Mouse (Mus musculus) neural tube, embryonic 11.5 days (tissue): ENCODE measurements around the gene Pilrb1. TPM values are rescaled to one million over a fixed set of nuclear protein-coding genes. Genes with fewer than 3 reads are reported as not detected.
"Not testable (repeated sequence)": the region's sequence is repeated elsewhere in the genome, so short reads cannot be mapped to it uniquely, and the experiment has no call there.

ENCODE experiments used
- ATAC-seq: fragments of 200-750 bp; cut with Nextera tagmentation; 2 replicates; pipeline ENCODE4 v1.8.0; 2017; ENCODE audit warnings: moderate number of reproducible peaks, mild to moderate bottlenecking, moderate TSS enrichment, moderate library complexity; ENCODE audit not compliant: insufficient read depth, low FRiP score, low TSS enrichment
- DNase-seq: peaks from one replicate; pipeline ENCODE4 v3.0.0-alpha.2; 2015; ENCODE audit warnings: low spot score
- H3K27ac ChIP-seq: fragments of 300-500 bp; sonication (generic); 2 replicates; pipeline ENCODE4 v1.5.1; 2014; ENCODE audit warnings: low read depth, mild to moderate bottlenecking, low read length
- H3K27me3 ChIP-seq: fragments of 300-500 bp; sonication (generic); 2 replicates; pipeline ENCODE4 v1.6.1; 2014; ENCODE audit warnings: mild to moderate bottlenecking, low read length, mixed read lengths; ENCODE audit not compliant: control insufficient read depth, insufficient read depth
- H3K36me3 ChIP-seq: fragments of 300-500 bp; sonication (generic); 2 replicates; pipeline ENCODE4 v1.6.1; 2014; ENCODE audit warnings: mild to moderate bottlenecking, low read length, moderate library complexity, mixed read lengths; ENCODE audit not compliant: control insufficient read depth, insufficient read depth
- H3K4me1 ChIP-seq: fragments of 300-500 bp; sonication (generic); 2 replicates; pipeline ENCODE4 v1.6.1; 2014; ENCODE audit warnings: low read length, mixed read lengths; ENCODE audit not compliant: control insufficient read depth, insufficient read depth
- H3K4me2 ChIP-seq: fragments of 300-500 bp; sonication (generic); 2 replicates; pipeline ENCODE4 v1.6.1; 2014; ENCODE audit warnings: low read depth, mild to moderate bottlenecking, moderate library complexity
- H3K4me3 ChIP-seq: fragments of 300-500 bp; sonication (generic); 2 replicates; pipeline ENCODE4 v1.5.1; 2014; ENCODE audit warnings: low read depth, low read length
- H3K9ac ChIP-seq: fragments of 300-500 bp; sonication (generic); 2 replicates; pipeline ENCODE4 v1.6.1; 2014; ENCODE audit warnings: mild to moderate bottlenecking, low read length
- H3K9me3 ChIP-seq: fragments of 300-500 bp; sonication (generic); 2 replicates; pipeline ENCODE4 v1.6.1; 2016; ENCODE audit warnings: low read length; ENCODE audit not compliant: control insufficient read depth
- WGBS: fragments of 180-500 bp; shearing (Covaris S2); extraction: QIAGEN DNeasy Blood & Tissue Kit; methylation state at CpG from one replicate; pipeline ENCODE4 v1.1.7; 2014; 5-methylcytosine and 5-hydroxymethylcytosine counted together
- polyA plus RNA-seq: library from polyadenylated mRNA; unstranded; fragments of >200 nt; fragmentation: Nextera tagmentation; extraction: Ambion mirVana; gene quantifications from 2 replicates; pipeline ENCODE4 v1.2.1, GENCODE M21; 2014

Gene Pilrb1
- polyA plus RNA-seq: not detected in 2 replicates

GRCm38 (mm10) chr5:137857960-137858710, at the start of gene Pilrb1:
TSS of gene Pilrb1 (minus strand) at chr5:137858106.
- H3K9ac ChIP-seq, DNase-seq, H3K27ac ChIP-seq, H3K4me2 ChIP-seq, H3K36me3 ChIP-seq, H3K27me3 ChIP-seq, H3K9me3 ChIP-seq, ATAC-seq, H3K4me1 ChIP-seq, H3K4me3 ChIP-seq: not testable (repeated sequence)
- 78% methylated on average over 2 of the region's 2 CpGs for WGBS

- Histone ChIP-seq H3K36me3 (no peaks in the 10 kb centered on the region), H3K27ac (no peak overlapping the region), H3K4me2 (no peak overlapping the region), H3K9ac (no peak overlapping the region), H3K9me3 (no peaks in the 10 kb centered on the region), H3K4me3 (no peak overlapping the region), H3K4me1 (no peaks in the 10 kb centered on the region), H3K27me3 (no peaks in the 10 kb centered on the region)
- DNase-seq (no peak), ATAC-seq (no peak)
- 75% methylated on average over 1 of the region's 1 CpGs for WGBS
Measured at GRCm38 (mm10) chr5:137897812-137898211, 39.9 kb upstream of the Pilrb1 start.

GRCm38 (mm10) chr5:137892954-137893353, 35.0 kb upstream of the Pilrb1 start:
- H3K27me3 ChIP-seq: no peaks in the 10 kb centered on the region
- no peak for ATAC-seq
- no peak overlapping the region for H3K4me3 ChIP-seq
- no peaks in the 10 kb centered on the region for H3K9me3 ChIP-seq
- H3K4me1 ChIP-seq: no peaks in the 10 kb centered on the region
- DNase-seq: no peak
- no peak overlapping the region for H3K27ac ChIP-seq
- WGBS: 64% methylated on average over 1 of the region's 1 CpGs
- H3K4me2 ChIP-seq: no peak overlapping the region
- H3K36me3 ChIP-seq: no peaks in the 10 kb centered on the region
- no peak overlapping the region for H3K9ac ChIP-seq

- no peaks in the 10 kb centered on the region for H3K27me3 ChIP-seq
- DNase-seq: no peak
- no peak overlapping the region for H3K4me2 ChIP-seq
- no peaks in the 10 kb centered on the region for H3K9me3 ChIP-seq
- no peaks in the 10 kb centered on the region for H3K4me1 ChIP-seq
- 94% methylated on average over 1 of the region's 1 CpGs for WGBS
- no peak overlapping the region for H3K27ac ChIP-seq
- no peak overlapping the region for H3K9ac ChIP-seq
- no peak for ATAC-seq
- no peak overlapping the region for H3K4me3 ChIP-seq
- H3K36me3 ChIP-seq: no peaks in the 10 kb centered on the region
Measured at GRCm38 (mm10) chr5:137887666-137888065, 29.8 kb upstream of the Pilrb1 start.

GRCm38 (mm10) chr5:137885894-137886293, 28.0 kb upstream of the Pilrb1 start:
- Histone ChIP-seq H3K4me1 (no peaks in the 10 kb centered on the region), H3K9me3 (no peaks in the 10 kb centered on the region), H3K27ac (no peak overlapping the region), H3K36me3 (no peaks in the 10 kb centered on the region), H3K4me2 (no peak overlapping the region), H3K4me3 (no peak overlapping the region), H3K27me3 (no peaks in the 10 kb centered on the region), H3K9ac (no peak overlapping the region)
- WGBS: 20% methylated on average over 2 of the region's 2 CpGs
- ATAC-seq (no peak), DNase-seq (peak; percentile 58)

GRCm38 (mm10) chr5:137883345-137883744, 25.4 kb upstream of the Pilrb1 start:
- no peak for DNase-seq
- no peaks in the 10 kb centered on the region for H3K9me3 ChIP-seq
- H3K9ac ChIP-seq: no peak overlapping the region
- no peak overlapping the region for H3K27ac ChIP-seq
- ATAC-seq: no peak
- 84% methylated on average over 3 of the region's 3 CpGs for WGBS
- no peaks in the 10 kb centered on the region for H3K36me3 ChIP-seq
- no peaks in the 10 kb centered on the region for H3K27me3 ChIP-seq
- no peak overlapping the region for H3K4me3 ChIP-seq
- H3K4me2 ChIP-seq: no peak overlapping the region
- no peaks in the 10 kb centered on the region for H3K4me1 ChIP-seq

GRCm38 (mm10) chr5:137882922-137883321, 25.0 kb upstream of the Pilrb1 start:
- Histone ChIP-seq H3K9me3 (no peaks in the 10 kb centered on the region), H3K4me1 (no peaks in the 10 kb centered on the region), H3K27me3 (no peaks in the 10 kb centered on the region), H3K36me3 (no peaks in the 10 kb centered on the region), H3K27ac (no peak overlapping the region), H3K4me2 (no peak overlapping the region), H3K4me3 (no peak overlapping the region), H3K9ac (no peak overlapping the region)
- 89% methylated on average over 4 of the region's 4 CpGs for WGBS
- ATAC-seq: no peak
- DNase-seq: no peak

GRCm38 (mm10) chr5:137877860-137878259, 20.0 kb upstream of the Pilrb1 start:
- no peaks in the 10 kb centered on the region for H3K36me3 ChIP-seq
- no peak overlapping the region for H3K9ac ChIP-seq
- no peaks in the 10 kb centered on the region for H3K4me1 ChIP-seq
- H3K9me3 ChIP-seq: no peaks in the 10 kb centered on the region
- DNase-seq: no peak
- H3K27me3 ChIP-seq: no peaks in the 10 kb centered on the region
- H3K4me2 ChIP-seq: no peak overlapping the region
- WGBS: 66% methylated on average over 2 of the region's 2 CpGs
- H3K4me3 ChIP-seq: no peak overlapping the region
- H3K27ac ChIP-seq: no peak overlapping the region
- no peak for ATAC-seq

GRCm38 (mm10) chr5:137875054-137875453, 17.1 kb upstream of the Pilrb1 start:
- Histone ChIP-seq H3K27ac (no peak overlapping the region), H3K9me3 (no peaks in the 10 kb centered on the region), H3K4me1 (no peaks in the 10 kb centered on the region), H3K9ac (no peak overlapping the region), H3K36me3 (no peaks in the 10 kb centered on the region), H3K4me2 (no peak overlapping the region), H3K27me3 (no peaks in the 10 kb centered on the region), H3K4me3 (no peak overlapping the region)
- ATAC-seq: no peak
- 80% methylated on average over 2 of the region's 2 CpGs for WGBS
- no peak for DNase-seq
